Mouse (Mus musculus) intestine, embryonic 14.5 days (tissue): ENCODE measurements around the gene Grn. TPM values are rescaled to one million over a fixed set of nuclear protein-coding genes. Genes with fewer than 3 reads are reported as not detected.

ENCODE experiments used
- ATAC-seq: fragments of 200-750 bp; cut with Nextera tagmentation; replicated peaks from 2 replicates; pipeline ENCODE4 v1.8.0; 2017; ENCODE audit warnings: low read depth, moderate number of reproducible peaks, moderate TSS enrichment, moderate library complexity; ENCODE audit not compliant: low FRiP score, low TSS enrichment
- DNase-seq: peaks from one replicate; pipeline ENCODE4 v3.0.0-alpha.2; 2018; ENCODE audit warnings: low spot score
- H3K27ac ChIP-seq: fragments of 300-500 bp; sonication (generic); 2 replicates; pipeline ENCODE4 v1.5.1; 2014; ENCODE audit warnings: low read depth, mild to moderate bottlenecking, control low read depth
- H3K27me3 ChIP-seq: fragments of 300-500 bp; sonication (generic); replicated peaks from 2 replicates; pipeline ENCODE4 v1.6.1; 2014; ENCODE audit warnings: low read length, control low read depth; ENCODE audit not compliant: control insufficient read depth, insufficient read depth
- H3K36me3 ChIP-seq: fragments of 300-500 bp; sonication (generic); 2 replicates; pipeline ENCODE4 v1.6.1; 2014; ENCODE audit warnings: low read length, control low read depth; ENCODE audit not compliant: control insufficient read depth, insufficient read depth
- H3K4me1 ChIP-seq: fragments of 300-500 bp; sonication (generic); replicated peaks from 2 replicates; pipeline ENCODE4 v1.6.1; 2014; ENCODE audit warnings: low read length, control low read depth, mixed read lengths; ENCODE audit not compliant: control insufficient read depth, insufficient read depth
- H3K4me2 ChIP-seq: fragments of 300-500 bp; sonication (generic); 2 replicates; pipeline ENCODE4 v1.6.1; 2014; ENCODE audit warnings: low read length
- H3K4me3 ChIP-seq: fragments of 300-500 bp; sonication (generic); 2 replicates; pipeline ENCODE4 v1.5.1; 2014; ENCODE audit warnings: low read depth, low read length, control low read depth, mixed read lengths
- H3K9ac ChIP-seq: fragments of 300-500 bp; sonication (generic); 2 replicates; pipeline ENCODE4 v1.6.1; 2014; ENCODE audit warnings: mild to moderate bottlenecking, low read length
- H3K9me3 ChIP-seq: fragments of 300-500 bp; sonication (generic); 2 replicates; pipeline ENCODE4 v1.6.1; 2016; ENCODE audit warnings: low read length, control low read depth; ENCODE audit not compliant: control insufficient read depth
- WGBS: fragments of 180-500 bp; shearing (Covaris S2); extraction: QIAGEN DNeasy Blood & Tissue Kit; methylation state at CpG from one replicate; pipeline ENCODE4 v1.1.7; 2014; 5-methylcytosine and 5-hydroxymethylcytosine counted together
- polyA plus RNA-seq: library from polyadenylated mRNA; unstranded; fragments of >200 nt; fragmentation: Nextera tagmentation; extraction: Ambion mirVana; gene quantifications from 2 replicates; pipeline ENCODE4 v1.2.1, GENCODE M21; 2014

The Grn gene
- polyA plus RNA-seq, 1 experiment from 2014 or later: 115 TPM

DNA sequence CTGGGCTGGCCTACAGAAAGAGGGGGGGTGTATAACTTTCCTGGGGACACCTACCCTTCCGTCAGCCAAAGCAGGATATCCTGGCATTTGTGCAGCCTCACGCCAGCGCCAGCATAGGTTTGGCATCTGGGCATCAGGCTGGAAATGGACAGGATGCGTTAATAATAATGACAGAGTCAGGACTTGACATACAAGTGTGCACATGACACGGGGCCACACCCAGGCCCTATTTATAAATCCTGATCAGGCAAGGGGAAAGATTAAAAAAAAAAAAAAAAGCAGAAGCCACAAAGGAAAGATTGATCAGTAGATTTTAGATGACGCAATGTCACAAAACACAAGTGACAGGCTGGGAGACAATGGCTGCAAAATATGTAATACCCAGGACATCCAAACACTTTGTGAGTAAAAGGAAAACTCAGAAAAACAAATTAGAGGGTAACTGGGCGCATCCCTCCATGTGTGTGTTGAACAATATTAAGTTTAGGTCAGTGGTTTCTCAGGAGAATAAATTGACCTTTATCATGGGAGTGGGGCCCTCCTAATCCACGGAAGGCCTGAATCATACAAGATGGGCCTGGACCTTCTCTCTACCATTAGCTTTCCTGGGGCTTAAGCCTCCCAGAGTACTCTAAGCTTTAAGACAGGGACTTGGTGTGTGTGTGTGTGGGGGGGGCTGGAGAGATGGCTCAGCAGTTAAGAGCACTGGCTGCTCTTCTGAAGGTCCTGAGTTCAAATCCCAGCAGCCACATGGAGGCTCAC lies 4.4 kb upstream of the Grn start:
- WGBS: 78% methylated on average over 8 of the region's 8 CpGs
- H3K27me3 ChIP-seq: no peaks in the 10 kb centered on the region
- DNase-seq (no peak), ATAC-seq (no peak)
- H3K4me1 ChIP-seq: peaks cover 6% of the 10 kb centered on the region
- no peaks in the 10 kb centered on the region for H3K9me3 ChIP-seq
- H3K4me2 ChIP-seq: no peak overlapping the region
- H3K27ac ChIP-seq: no peak overlapping the region
- no peak overlapping the region for H3K4me3 ChIP-seq
- H3K36me3 ChIP-seq: no peaks in the 10 kb centered on the region
- no peak overlapping the region for H3K9ac ChIP-seq

DNA sequence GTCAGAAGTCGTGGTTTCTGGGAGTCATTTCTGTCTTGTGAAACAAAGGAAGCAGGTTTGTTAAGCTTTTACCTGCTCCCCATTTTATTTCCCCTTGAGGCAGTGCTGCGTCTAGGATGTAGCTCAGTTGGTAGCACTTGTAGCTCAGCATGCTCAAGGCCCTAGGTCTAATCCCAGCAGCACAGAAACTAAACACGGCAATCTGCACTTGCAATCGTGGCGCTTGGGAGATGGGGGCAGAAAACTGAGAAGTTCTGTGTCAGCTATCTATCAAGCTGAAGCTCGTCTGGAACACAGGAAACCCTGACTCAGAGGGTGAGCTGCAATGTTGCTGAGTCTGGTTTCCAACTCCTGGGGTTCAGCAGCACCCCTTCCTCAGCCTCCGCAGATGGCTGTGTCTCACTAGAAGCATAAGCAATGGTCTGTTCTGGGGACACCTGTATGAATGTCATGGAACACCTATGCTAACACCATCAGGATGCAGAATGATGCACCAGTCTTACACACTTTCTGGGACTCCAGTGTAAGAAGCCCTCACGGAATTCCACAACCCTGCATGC lies 1.1 kb upstream of the Grn start:
- H3K4me1 ChIP-seq: peaks cover 10% of the 10 kb centered on the region
- 67% methylated on average over 8 of the region's 8 CpGs for WGBS
- no peaks in the 10 kb centered on the region for H3K27me3 ChIP-seq
- no peak for ATAC-seq
- H3K36me3 ChIP-seq: no peaks in the 10 kb centered on the region
- no peaks in the 10 kb centered on the region for H3K9me3 ChIP-seq
- H3K4me2 ChIP-seq: no peak overlapping the region; the same call in 1 of the 2 replicates
- H3K27ac ChIP-seq: no peak overlapping the region
- no peak overlapping the region for H3K9ac ChIP-seq
- no peak for DNase-seq
- no peak overlapping the region for H3K4me3 ChIP-seq

DNA sequence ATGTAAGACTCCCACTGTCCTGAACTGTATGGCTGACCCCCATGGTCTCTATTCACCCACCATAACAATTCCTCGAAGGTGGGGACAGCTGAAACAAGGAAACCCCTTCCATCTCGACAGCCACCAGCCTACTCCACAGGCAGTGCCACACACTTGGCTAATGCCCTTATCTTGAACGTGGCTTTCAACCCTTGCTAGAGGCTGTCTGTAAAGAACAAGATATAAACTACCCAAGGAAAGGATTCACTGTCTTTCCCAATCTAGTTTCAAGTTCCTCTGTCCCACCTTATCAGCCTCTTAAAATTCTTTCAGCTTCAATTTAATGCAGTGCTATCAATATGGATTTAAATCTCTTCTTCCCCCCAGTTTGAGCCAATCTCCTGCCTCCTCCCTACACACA lies 564 bp upstream of the Grn start:
- H3K4me2 ChIP-seq: peak overlapping the region; percentile 95
- peak overlapping the region; percentile 86 for H3K4me3 ChIP-seq
- 37% methylated on average over 3 of the region's 3 CpGs for WGBS
- DNase-seq (no peak), ATAC-seq (no peak)
- H3K9ac ChIP-seq: peak overlapping the region; percentile 55
- no peaks in the 10 kb centered on the region for H3K9me3 ChIP-seq
- H3K27me3 ChIP-seq: no peaks in the 10 kb centered on the region
- H3K36me3 ChIP-seq: no peaks in the 10 kb centered on the region
- H3K4me1 ChIP-seq: peaks cover 10% of the 10 kb centered on the region
- no peak overlapping the region for H3K27ac ChIP-seq

DNA sequence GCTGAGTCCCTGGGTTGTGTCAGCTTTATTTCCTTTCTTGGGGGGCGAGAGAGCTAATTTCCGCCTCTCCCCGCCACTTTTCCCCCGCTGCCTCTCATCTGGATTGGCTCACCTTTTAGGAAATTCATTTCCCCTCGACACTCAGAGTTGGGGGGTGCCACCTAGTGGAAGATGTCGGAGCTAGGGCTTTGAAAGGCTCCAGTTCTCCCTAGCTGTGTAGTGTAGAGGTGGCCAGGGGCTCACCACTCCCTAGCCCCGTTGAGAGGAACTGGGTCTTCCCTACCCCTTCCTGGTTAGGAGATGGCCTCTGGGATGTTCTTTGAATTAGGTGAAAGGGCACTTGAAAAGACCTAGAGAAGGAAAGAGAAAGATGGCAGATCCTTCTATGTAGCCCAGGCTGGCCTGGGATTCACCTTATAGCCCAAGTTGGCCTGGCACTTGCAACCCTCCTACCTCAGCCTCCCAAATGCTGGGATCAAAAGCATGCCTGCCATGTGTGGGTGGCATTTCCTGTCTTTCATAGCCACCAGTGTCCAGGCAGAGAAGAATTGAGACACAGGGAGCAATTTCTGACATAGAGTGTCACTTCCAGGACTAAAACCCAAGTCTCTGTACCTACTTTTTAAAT lies 1.0 kb downstream of the Grn start:
- Histone ChIP-seq H3K27ac (peak overlapping the region; percentile 77), H3K4me1 (peaks cover 10% of the 10 kb centered on the region), H3K4me2 (peak overlapping the region; percentile 95), H3K9ac (peak overlapping the region; percentile 60), H3K9me3 (no peaks in the 10 kb centered on the region), H3K4me3 (peak overlapping the region; percentile 86), H3K27me3 (no peaks in the 10 kb centered on the region), H3K36me3 (peaks cover 15% of the 10 kb centered on the region)
- 0% methylated on average over 7 of the region's 7 CpGs for WGBS
- peak; percentile 88 for DNase-seq
- peak; percentile 40; the same call in 1 of the 2 replicates for ATAC-seq

DNA sequence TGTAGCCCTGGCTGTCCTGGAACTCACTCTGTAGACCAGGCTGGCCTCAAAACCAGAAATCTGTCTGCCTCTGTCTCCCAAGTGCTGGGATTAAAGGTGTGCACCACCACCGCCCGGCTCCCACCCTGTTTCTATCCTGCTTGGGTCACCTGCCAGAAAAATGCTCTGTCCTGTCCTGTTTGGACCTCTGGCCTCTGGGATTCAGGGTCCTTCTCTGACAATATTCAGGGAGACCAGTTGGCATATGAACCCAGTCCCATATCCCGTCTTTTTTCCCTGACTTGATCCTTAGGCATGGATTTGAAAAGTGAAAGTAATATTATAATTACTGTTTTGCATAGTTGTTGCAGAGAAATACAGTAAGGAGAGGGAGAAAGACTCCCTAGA lies 1.6 kb downstream of the Grn start:
- Histone ChIP-seq H3K27me3 (no peaks in the 10 kb centered on the region), H3K4me1 (peaks cover 10% of the 10 kb centered on the region), H3K27ac (no peak overlapping the region), H3K9ac (no peak overlapping the region), H3K4me3 (no peak overlapping the region), H3K9me3 (no peaks in the 10 kb centered on the region), H3K36me3 (peaks cover 20% of the 10 kb centered on the region), H3K4me2 (no peak overlapping the region)
- 87% methylated on average over 3 of the region's 3 CpGs for WGBS
- ATAC-seq (no peak), DNase-seq (no peak)

DNA sequence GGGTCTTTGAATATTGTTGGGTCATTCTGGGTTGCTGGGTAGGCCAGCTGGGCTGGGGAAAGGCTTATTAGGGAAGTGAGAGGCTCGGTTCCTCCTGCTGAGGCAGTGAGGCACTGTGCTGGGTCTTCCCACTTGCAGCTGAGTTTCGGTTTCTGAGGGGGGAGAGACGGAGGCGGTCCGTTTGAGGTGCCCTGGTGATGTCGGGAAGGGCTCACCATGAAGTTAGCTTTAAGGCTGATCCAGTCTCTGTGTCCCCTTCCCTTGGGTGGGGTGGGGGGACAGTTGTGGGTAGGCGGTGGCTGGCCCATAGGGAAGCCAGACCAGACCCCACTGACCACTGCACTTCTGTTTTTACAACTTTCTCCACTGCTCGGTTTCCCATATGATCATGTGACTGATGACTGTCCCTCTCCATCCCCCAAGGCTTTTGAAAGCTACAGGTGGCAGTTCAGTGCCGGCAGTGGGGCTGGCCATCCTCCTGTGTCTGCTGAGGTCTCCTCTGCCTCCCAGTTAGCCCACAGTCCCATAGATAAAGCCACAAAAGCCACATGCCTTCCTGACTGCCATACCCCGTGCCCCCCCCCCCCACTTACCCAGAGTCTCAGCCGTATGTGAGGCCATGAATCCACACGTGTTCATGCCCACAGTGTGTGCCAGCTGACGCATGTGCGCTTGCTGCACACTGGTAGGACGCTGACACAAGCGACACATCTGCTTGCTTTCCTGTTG lies 2.2 kb downstream of the Grn start:
- no peak overlapping the region for H3K4me3 ChIP-seq
- H3K27ac ChIP-seq: no peak overlapping the region
- ATAC-seq (no peak), DNase-seq (no peak)
- H3K4me2 ChIP-seq: no peak overlapping the region
- no peaks in the 10 kb centered on the region for H3K27me3 ChIP-seq
- peaks cover 22% of the 10 kb centered on the region for H3K36me3 ChIP-seq
- WGBS: 63% methylated on average over 15 of the region's 16 CpGs
- H3K4me1 ChIP-seq: peaks cover 14% of the 10 kb centered on the region
- H3K9ac ChIP-seq: no peak overlapping the region
- H3K9me3 ChIP-seq: no peaks in the 10 kb centered on the region

DNA sequence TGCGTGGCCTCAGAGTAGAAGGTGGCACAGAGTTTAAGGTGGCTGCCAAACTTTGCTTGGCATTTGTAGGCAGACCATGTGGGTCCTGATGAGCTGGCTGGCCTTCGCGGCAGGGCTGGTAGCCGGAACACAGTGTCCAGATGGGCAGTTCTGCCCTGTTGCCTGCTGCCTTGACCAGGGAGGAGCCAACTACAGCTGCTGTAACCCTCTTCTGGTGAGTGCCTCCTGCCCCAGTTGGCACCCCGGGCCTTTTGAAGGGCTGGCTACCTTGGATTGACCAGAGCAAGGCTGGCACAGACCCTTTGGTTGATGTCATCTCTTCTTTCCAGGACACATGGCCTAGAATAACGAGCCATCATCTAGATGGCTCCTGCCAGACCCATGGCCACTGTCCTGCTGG lies 2.8 kb downstream of the Grn start:
- no peak for ATAC-seq
- Histone ChIP-seq H3K9me3 (no peaks in the 10 kb centered on the region), H3K36me3 (peaks cover 22% of the 10 kb centered on the region), H3K27me3 (no peaks in the 10 kb centered on the region), H3K4me2 (no peak overlapping the region), H3K4me3 (no peak overlapping the region), H3K9ac (no peak overlapping the region), H3K27ac (no peak overlapping the region), H3K4me1 (peaks cover 17% of the 10 kb centered on the region)
- no peak for DNase-seq
- 85% methylated on average over 6 of the region's 6 CpGs for WGBS

DNA sequence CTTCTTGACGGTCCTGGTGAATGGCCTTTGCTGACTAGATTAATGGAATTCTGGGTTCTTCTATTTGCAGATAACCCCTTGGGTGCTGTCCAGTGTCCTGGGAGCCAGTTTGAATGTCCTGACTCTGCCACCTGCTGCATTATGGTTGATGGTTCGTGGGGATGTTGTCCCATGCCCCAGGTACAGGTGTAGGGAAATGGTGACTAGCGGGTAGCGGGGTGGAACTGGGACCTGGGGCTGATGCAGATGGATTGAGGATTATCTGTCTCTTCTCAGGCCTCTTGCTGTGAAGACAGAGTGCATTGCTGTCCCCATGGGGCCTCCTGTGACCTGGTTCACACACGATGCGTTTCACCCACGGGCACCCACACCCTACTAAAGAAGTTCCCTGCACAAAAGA lies 3.8 kb downstream of the Grn start:
- WGBS: 96% methylated on average over 7 of the region's 7 CpGs
- Histone ChIP-seq H3K4me2 (no peak overlapping the region), H3K4me3 (no peak overlapping the region), H3K9ac (no peak overlapping the region), H3K36me3 (peaks cover 24% of the 10 kb centered on the region), H3K4me1 (peaks cover 21% of the 10 kb centered on the region), H3K27ac (no peak overlapping the region), H3K27me3 (no peaks in the 10 kb centered on the region), H3K9me3 (no peaks in the 10 kb centered on the region)
- DNase-seq: no peak
- no peak for ATAC-seq
